Mouse (Mus musculus) heart, embryonic 13.5 days (tissue): ENCODE data around the gene Prkar2a. TPM values are rescaled to one million over a fixed set of nuclear protein-coding genes. Genes with fewer than 3 reads are reported as not detected.

Experiments used
- ATAC-seq: fragments of 200-750 bp; cut with Nextera tagmentation; 2 replicates; pipeline ENCODE4 v1.8.0; 2017; ENCODE audit warnings: moderate TSS enrichment; ENCODE audit not compliant: insufficient number of reproducible peaks, low FRiP score, low TSS enrichment; ENCODE audit errors: extremely low read depth
- H3K27ac ChIP-seq: fragments of 300-500 bp; sonication (generic); replicated peaks from 2 replicates; pipeline ENCODE4 v1.5.1; 2015; ENCODE audit warnings: moderate library complexity, mild to moderate bottlenecking, inconsistent platforms
- H3K27me3 ChIP-seq: fragments of 300-500 bp; sonication (generic); replicated peaks from 2 replicates; pipeline ENCODE4 v1.6.1; 2015; ENCODE audit warnings: mild to moderate bottlenecking, inconsistent platforms
- H3K36me3 ChIP-seq: fragments of 300-500 bp; sonication (generic); 2 replicates; pipeline ENCODE4 v1.6.1; 2015; ENCODE audit warnings: mild to moderate bottlenecking, inconsistent platforms
- H3K4me1 ChIP-seq: fragments of 300-500 bp; sonication (generic); 2 replicates; pipeline ENCODE4 v1.6.1; 2015; ENCODE audit warnings: inconsistent platforms
- H3K4me2 ChIP-seq: fragments of 300-500 bp; sonication (generic); 2 replicates; pipeline ENCODE4 v1.6.1; 2015; ENCODE audit warnings: inconsistent platforms, mild to moderate bottlenecking, moderate library complexity
- H3K4me3 ChIP-seq: fragments of 300-500 bp; sonication (generic); 2 replicates; pipeline ENCODE4 v1.5.1; 2015; ENCODE audit warnings: moderate library complexity, mild to moderate bottlenecking, inconsistent platforms
- H3K9ac ChIP-seq: fragments of 300-500 bp; sonication (generic); 2 replicates; pipeline ENCODE4 v1.6.1; 2015; ENCODE audit warnings: inconsistent platforms, mild to moderate bottlenecking, moderate library complexity
- H3K9me3 ChIP-seq: fragments of 300-500 bp; sonication (generic); 2 replicates; pipeline ENCODE4 v1.6.1; 2016; ENCODE audit warnings: inconsistent platforms
- WGBS: fragments of 180-500 bp; shearing (Covaris S2); methylation state at CpG from one replicate; pipeline ENCODE4 v1.1.7; 2015; ENCODE audit warnings: mixed read lengths; 5-methylcytosine and 5-hydroxymethylcytosine counted together
- polyA plus RNA-seq: library from polyadenylated mRNA; unstranded; fragments of >200 nt; fragmentation: Nextera tagmentation; extraction: Ambion mirVana; gene quantifications from 2 replicates; pipeline ENCODE4 v1.2.1, GENCODE M21; 2015

Prkar2a gene
- polyA plus RNA-seq, 1 experiment from 2014 or later: 26.8 TPM

DNA sequence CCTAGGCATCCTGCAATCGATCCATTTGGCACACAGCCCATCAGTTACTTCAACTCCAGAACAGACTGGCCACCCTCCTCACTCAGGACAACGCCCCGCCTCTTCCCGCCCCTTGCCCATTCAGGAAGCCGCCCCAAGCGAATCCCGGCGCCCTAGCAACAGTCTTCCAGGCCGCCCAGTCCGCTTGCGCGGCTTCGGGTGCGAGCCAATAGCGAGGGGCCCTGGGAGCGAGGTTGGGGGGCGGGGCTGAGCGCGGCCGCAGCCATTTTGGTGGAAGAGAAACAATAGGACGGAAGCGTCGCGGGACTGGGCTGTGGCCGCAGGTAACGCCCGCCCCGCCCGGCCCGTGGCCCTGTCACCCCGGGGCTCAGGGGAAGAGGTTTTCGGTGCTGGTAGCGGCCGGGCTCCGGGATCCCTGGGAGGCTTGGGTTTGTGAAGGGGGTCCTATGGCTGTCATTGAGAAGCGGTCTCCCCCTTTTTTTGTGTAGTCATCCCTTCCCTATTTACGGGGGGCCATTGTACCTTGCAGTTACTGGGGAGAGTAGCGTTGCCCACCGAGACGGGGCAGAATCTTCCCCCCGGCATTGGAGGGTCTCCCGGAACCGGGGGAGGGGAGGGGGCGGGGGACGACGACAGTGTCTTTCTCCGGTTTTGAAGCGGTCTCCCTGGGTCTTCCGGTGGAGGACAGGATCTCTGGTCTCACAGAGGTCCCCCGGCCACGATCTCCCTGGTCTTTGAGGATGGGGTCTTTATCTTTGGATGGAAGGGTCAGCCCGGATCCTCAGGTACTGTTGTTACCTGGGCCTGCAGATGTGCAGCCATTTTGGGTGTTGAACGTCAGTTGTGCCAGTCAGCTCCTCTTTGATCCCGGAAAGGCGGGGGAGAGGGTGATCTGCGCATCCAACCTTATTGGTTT, 94.7 kb downstream of the Prkar2a start, which contains the start of gene Ip6k2:
Gene Ip6k2, plus strand, starts transcription at position 249 of the 916 bp plus-strand sequence.
- H3K9ac ChIP-seq: peak within 1 kb of the TSS; percentile 99

GRCm38 (mm10) chr9:108785416-108785815, 96.3 kb downstream of the Prkar2a start:
- peaks cover 12% of the 10 kb centered on the region for H3K36me3 ChIP-seq
- no peaks in the 10 kb centered on the region for H3K9me3 ChIP-seq
- ATAC-seq: no peak
- H3K4me3 ChIP-seq: peak overlapping the region; percentile 90
- no peaks in the 10 kb centered on the region for H3K27me3 ChIP-seq
- H3K4me1 ChIP-seq: peaks cover 71% of the 10 kb centered on the region
- peak overlapping the region; percentile 51 for H3K9ac ChIP-seq
- peak overlapping the region; percentile 88 for H3K4me2 ChIP-seq
- no peak overlapping the region for H3K27ac ChIP-seq

More for the DNA sequence above, 94.7 kb downstream of the Prkar2a start, which contains the start of gene Ip6k2:
- ATAC-seq: peak; percentile 93
- Histone ChIP-seq H3K9me3 (no peaks in the 10 kb centered on the region), H3K4me1 (peaks cover 55% of the 10 kb centered on the region), H3K27me3 (no peaks in the 10 kb centered on the region), H3K4me3 (peak within 1 kb of the TSS; percentile 90), H3K4me2 (peak within 1 kb of the TSS; percentile 88), H3K36me3 (peaks cover 12% of the 10 kb centered on the region), H3K27ac (peak within 1 kb of the TSS; percentile 88)
- WGBS: under 1% methylated on average over 56 of the region's 56 CpGs

- peaks cover 78% of the 10 kb centered on the region for H3K4me1 ChIP-seq
- WGBS: 84% methylated on average over 1 of the region's 1 CpGs
Observed at GRCm38 (mm10) chr9:108786494-108786893, 97.4 kb downstream of the Prkar2a start.

DNA sequence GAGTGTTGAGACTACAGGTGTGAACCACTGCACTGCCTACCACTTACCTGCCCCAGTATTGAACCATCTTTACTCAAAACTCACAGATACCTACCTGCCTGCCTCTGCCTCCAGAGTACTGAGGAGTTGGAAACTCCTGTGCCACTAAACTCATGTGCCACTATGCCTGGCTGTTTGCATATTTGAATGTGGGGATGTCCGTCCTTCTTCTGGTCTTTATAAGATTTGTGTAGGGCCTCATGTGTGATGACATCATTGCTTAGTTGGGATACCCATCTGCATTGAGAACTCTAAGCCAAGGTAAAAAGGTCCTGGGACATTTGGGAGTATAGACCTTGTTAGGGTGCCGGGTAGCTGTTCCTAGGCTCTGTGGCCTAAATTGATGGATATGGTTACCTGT, 98.0 kb downstream of the Prkar2a start:
- H3K9ac ChIP-seq: no peak overlapping the region
- ATAC-seq: no peak
- H3K9me3 ChIP-seq: no peaks in the 10 kb centered on the region
- H3K27me3 ChIP-seq: no peaks in the 10 kb centered on the region
- H3K4me2 ChIP-seq: no peak overlapping the region
- H3K4me3 ChIP-seq: no peak overlapping the region
- peaks cover 12% of the 10 kb centered on the region for H3K36me3 ChIP-seq
- WGBS: 92% methylated on average over 2 of the region's 2 CpGs
- no peak overlapping the region for H3K27ac ChIP-seq
- peaks cover 81% of the 10 kb centered on the region for H3K4me1 ChIP-seq

More at GRCm38 (mm10) chr9:108786494-108786893, 97.4 kb downstream of the Prkar2a start:
- Histone ChIP-seq H3K9me3 (no peaks in the 10 kb centered on the region), H3K27me3 (no peaks in the 10 kb centered on the region), H3K27ac (no peak overlapping the region), H3K4me2 (peak overlapping the region; percentile 88; the same call in 1 of the 2 replicates), H3K36me3 (peaks cover 12% of the 10 kb centered on the region), H3K9ac (no peak overlapping the region), H3K4me3 (no peak overlapping the region)
- ATAC-seq: no peak

DNA sequence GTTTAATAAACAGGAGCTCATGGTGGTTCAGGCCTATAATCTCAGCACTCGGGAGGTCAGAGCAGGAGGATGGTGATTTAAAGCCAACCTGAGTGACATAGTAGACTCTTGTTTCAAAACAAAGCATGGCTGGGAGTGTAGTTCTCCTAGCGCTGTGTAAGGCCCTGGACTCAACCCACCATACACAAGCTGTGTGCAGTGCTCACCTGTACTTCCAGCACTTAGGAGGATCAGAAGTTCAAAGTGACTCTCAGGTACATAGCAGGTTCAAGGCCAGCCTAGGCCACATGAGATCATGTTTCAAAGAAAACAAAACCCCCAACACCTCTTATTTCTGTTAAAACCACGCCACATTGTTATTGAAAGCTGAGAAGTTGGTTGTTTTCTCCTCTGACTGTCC, 99.6 kb downstream of the Prkar2a start:
- Histone ChIP-seq H3K4me2 (no peak overlapping the region), H3K9ac (no peak overlapping the region), H3K27me3 (no peaks in the 10 kb centered on the region), H3K9me3 (no peaks in the 10 kb centered on the region), H3K27ac (no peak overlapping the region), H3K4me1 (peaks cover 90% of the 10 kb centered on the region), H3K4me3 (no peak overlapping the region), H3K36me3 (peaks cover 12% of the 10 kb centered on the region)
- 74% methylated on average over 3 of the region's 3 CpGs for WGBS
- no peak for ATAC-seq

DNA sequence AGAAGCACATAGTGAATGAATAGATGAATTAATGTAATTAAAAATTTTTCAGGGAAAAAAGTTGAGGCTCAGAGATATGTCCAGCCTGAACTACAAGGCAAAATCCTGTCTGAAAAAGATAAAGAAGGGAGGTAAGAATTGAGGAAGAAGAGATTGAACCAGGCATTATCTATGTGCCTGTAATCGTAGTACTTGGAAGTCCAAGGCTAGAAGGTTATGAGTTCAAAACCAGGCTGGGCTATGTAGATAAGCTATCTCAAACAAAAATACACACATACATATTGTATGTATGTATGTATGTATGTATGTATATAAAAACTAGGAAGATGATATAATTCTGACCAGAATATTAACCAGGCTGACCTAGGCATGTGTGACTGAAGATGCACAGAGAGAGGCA, 103.2 kb downstream of the Prkar2a start:
- H3K9me3 ChIP-seq: no peaks in the 10 kb centered on the region
- WGBS: 62% methylated on average over 1 of the region's 1 CpGs
- peaks cover 98% of the 10 kb centered on the region for H3K4me1 ChIP-seq
- no peak overlapping the region for H3K4me2 ChIP-seq
- no peak for ATAC-seq
- H3K36me3 ChIP-seq: peaks cover 13% of the 10 kb centered on the region
- H3K27ac ChIP-seq: no peak overlapping the region
- H3K9ac ChIP-seq: no peak overlapping the region
- H3K4me3 ChIP-seq: no peak overlapping the region
- H3K27me3 ChIP-seq: no peaks in the 10 kb centered on the region

- Histone ChIP-seq H3K9ac (no peak overlapping the region), H3K27me3 (no peaks in the 10 kb centered on the region), H3K36me3 (peaks cover 17% of the 10 kb centered on the region), H3K9me3 (no peaks in the 10 kb centered on the region), H3K27ac (no peak overlapping the region), H3K4me2 (no peak overlapping the region), H3K4me1 (peaks cover 95% of the 10 kb centered on the region), H3K4me3 (no peak overlapping the region)
- no peak for ATAC-seq
- 56% methylated on average over 3 of the region's 3 CpGs for WGBS
Observed at GRCm38 (mm10) chr9:108792730-108793129, 103.6 kb downstream of the Prkar2a start.

DNA sequence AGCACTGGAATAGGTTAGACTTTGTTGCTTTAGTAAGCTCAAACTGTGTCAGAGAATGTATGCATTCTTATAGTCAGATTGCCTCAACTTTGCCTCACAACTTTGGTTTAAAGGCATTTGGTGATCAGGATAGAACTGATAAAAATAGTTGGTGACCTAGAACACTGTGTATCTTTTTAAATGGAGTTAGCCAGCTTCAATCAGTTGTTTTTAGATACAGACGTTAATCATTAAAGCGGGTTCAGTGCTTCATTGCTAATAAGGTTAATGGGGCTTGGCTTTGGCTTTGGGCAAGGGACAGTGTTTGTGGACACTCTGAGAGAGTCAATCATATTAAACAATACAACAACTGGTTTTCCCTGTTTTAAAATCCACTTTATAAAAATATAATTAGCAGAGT, 106.2 kb downstream of the Prkar2a start:
- no peak overlapping the region; the same call in 1 of the 2 replicates for H3K9ac ChIP-seq
- H3K4me2 ChIP-seq: peak overlapping the region; percentile 46; the same call in 1 of the 2 replicates
- H3K27ac ChIP-seq: peak overlapping the region; percentile 8; the same call in 1 of the 2 replicates
- ATAC-seq: no peak
- H3K4me1 ChIP-seq: peaks cover 70% of the 10 kb centered on the region
- no peak overlapping the region for H3K4me3 ChIP-seq
- H3K9me3 ChIP-seq: no peaks in the 10 kb centered on the region
- WGBS: 65% methylated on average over 2 of the region's 2 CpGs
- H3K36me3 ChIP-seq: peaks cover 43% of the 10 kb centered on the region
- no peaks in the 10 kb centered on the region for H3K27me3 ChIP-seq

- Histone ChIP-seq H3K9ac (peak overlapping the region; percentile 56), H3K36me3 (peaks cover 46% of the 10 kb centered on the region), H3K4me1 (peaks cover 65% of the 10 kb centered on the region), H3K4me2 (peak overlapping the region; percentile 46), H3K9me3 (no peaks in the 10 kb centered on the region), H3K4me3 (peak overlapping the region; percentile 15), H3K27ac (peak overlapping the region; percentile 76), H3K27me3 (no peaks in the 10 kb centered on the region)
- ATAC-seq: no peak
- WGBS: 33% methylated on average over 11 of the region's 11 CpGs
Observed at GRCm38 (mm10) chr9:108795762-108796161, 106.6 kb downstream of the Prkar2a start.

- ATAC-seq: no peak
- H3K9me3 ChIP-seq: no peaks in the 10 kb centered on the region
- peak overlapping the region; percentile 56 for H3K9ac ChIP-seq
- H3K36me3 ChIP-seq: peaks cover 53% of the 10 kb centered on the region
- no peaks in the 10 kb centered on the region for H3K27me3 ChIP-seq
- 59% methylated on average over 4 of the region's 4 CpGs for WGBS
- peak overlapping the region; percentile 15 for H3K4me3 ChIP-seq
- peak overlapping the region; percentile 76 for H3K27ac ChIP-seq
- peaks cover 58% of the 10 kb centered on the region for H3K4me1 ChIP-seq
- H3K4me2 ChIP-seq: peak overlapping the region; percentile 46
Observed at GRCm38 (mm10) chr9:108796351-108796981, 107.4 kb downstream of the Prkar2a start.

GRCm38 (mm10) chr9:108797477-108797876, 108.4 kb downstream of the Prkar2a start:
- no peaks in the 10 kb centered on the region for H3K27me3 ChIP-seq
- no peak overlapping the region for H3K4me2 ChIP-seq
- peaks cover 64% of the 10 kb centered on the region for H3K36me3 ChIP-seq
- peaks cover 48% of the 10 kb centered on the region for H3K4me1 ChIP-seq
- no peak overlapping the region for H3K9ac ChIP-seq
- no peak for ATAC-seq
- H3K27ac ChIP-seq: peak overlapping the region; percentile 76; the same call in 1 of the 2 replicates
- no peak overlapping the region for H3K4me3 ChIP-seq
- H3K9me3 ChIP-seq: no peaks in the 10 kb centered on the region
- WGBS: 86% methylated on average over 7 of the region's 7 CpGs
